Mouse (Mus musculus): ENCODE measurements around the gene Gm5901.

- TF ChIP-seq EP300 (optimal IDR thresholded peaks at IDR 0.05) (no peak), CTCF (IDR thresholded peaks at IDR 0.05; ENCODE audit: low read depth) (no peak)
Measured at GRCm38 (mm10) chr7:105342752-105343151, 32.1 kb upstream of the Gm5901 start.
